Mouse (Mus musculus) testis, adult 2 months (tissue): ENCODE measurements around the gene Gm20388.

ENCODE experiments used
- CTCF ChIP-seq: fragments of 200-500 bp; IDR thresholded peaks from 2 replicates; pipeline ENCODE4 v1.5.1; 2012; ENCODE audit warnings: low read depth, mild to moderate bottlenecking, inconsistent platforms, low read length, moderate library complexity; ENCODE audit not compliant: control insufficient read depth, insufficient read depth, insufficient replicate concordance
- POLR2A ChIP-seq: fragments of 200-500 bp; IDR thresholded peaks from 2 replicates; pipeline ENCODE4 v1.6.1; 2012; ENCODE audit warnings: low read depth, mild to moderate bottlenecking, inconsistent platforms, low read length, moderate library complexity; ENCODE audit not compliant: control insufficient read depth

- TF ChIP-seq CTCF, result no peak
- no peak for TF ChIP-seq POLR2A
Observed at GRCm38 (mm10) chr8:122488387-122488786, 2577.7 kb downstream of the Gm20388 start.
